Mouse (Mus musculus) adrenal gland, postnatal 14 days (tissue): ENCODE results near the gene Gm9887. TPM values are rescaled to one million over a fixed set of nuclear protein-coding genes. Genes with fewer than 3 reads are reported as not detected.

Experiments
- DNase-seq: peaks from one replicate; pipeline ENCODE4 v3.0.0; 2021; ENCODE audit warnings: mixed read lengths
- microRNA-seq, 2 experiments: library from miRNA; unstranded; fragments of <30 nt; microRNA quantifications; one replicate each; pipeline ENCODE4 v1.2.0; 2021
- total RNA-seq: library from RNA; stranded (reverse); gene quantifications from 2 replicates; pipeline ENCODE4 v1.2.3, GENCODE M21; 2021

Gene Gm9887
- total RNA-seq, 1 experiment from 2014 or later = 1.2 TPM

DNA sequence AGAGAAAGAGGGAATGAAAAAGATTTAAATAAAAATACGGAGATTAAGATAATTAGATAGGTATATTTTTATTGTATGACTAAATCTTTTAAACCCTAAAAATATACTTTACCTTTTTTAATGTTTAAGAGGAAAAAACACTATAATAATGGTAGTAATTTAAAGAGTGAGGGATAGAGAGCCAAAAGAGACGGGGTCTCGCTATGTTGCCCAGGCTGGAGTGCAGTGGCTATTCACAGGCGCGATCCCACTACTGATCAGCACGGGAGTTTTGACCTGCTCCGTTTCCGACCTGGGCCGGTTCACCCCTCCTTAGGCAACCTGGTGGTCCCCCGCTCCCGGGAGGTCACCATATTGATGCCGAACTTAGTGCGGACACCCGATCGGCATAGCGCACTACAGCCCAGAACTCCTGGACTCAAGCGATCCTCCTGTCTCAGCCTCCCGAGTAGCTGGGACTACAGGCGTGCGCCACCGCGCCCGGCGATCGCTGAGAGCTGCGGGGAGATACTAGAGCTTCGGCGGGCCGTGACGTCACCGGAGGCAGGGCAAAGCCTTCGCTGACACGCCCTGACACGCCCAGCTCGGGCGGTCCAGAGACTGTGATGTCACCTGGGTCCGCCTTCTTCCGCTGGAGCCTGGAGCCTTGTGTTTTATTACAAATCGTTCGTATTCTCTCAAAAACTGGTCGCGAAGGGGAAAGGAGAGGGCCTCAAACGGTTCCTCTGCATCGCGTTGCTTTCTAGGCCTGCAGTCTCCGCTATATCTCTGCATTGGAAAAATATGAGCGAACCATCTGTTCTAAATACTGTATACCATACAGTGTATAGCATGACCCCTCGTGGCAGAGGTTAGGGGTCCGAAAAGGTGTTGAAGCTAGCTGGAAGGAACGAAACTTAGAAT lies 11.0 kb downstream of the Gm9887 start:
- peak; percentile 100 for DNase-seq

DNA sequence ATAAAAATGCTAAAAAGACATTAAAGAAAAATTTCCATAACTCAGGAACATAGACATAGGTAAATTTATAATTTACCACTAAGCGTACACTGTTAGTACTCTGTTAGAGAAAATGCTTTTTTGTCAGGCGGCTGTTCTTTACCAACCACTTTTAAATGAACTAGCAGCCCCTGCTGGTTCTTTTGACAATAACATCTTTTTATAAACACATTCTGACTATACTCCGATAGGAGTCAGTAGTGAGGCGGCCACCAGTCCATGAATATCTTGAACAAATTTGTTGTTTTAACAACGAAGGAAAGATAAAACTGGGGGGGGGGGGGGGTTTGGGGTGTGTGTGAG lies 11.6 kb downstream of the Gm9887 start:
- peak; percentile 42 for DNase-seq

DNA sequence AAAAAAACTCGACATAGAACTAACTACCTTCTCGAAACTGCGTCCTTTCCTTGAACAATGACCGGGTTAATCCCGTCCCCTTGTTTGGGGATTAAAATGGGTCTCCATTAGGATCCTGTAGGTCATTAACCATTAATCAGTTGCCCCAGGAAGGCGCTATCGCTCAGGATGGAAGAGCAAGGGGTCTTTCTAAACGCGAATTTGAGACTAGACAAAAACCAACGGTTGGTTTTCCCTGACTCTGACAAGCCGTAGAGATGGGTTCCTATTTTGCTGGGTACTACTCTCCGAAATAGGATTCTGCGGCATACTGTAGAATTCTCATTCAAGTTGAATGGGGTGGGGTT lies 15.0 kb downstream of the Gm9887 start:
- DNase-seq = peak; percentile 14

DNA sequence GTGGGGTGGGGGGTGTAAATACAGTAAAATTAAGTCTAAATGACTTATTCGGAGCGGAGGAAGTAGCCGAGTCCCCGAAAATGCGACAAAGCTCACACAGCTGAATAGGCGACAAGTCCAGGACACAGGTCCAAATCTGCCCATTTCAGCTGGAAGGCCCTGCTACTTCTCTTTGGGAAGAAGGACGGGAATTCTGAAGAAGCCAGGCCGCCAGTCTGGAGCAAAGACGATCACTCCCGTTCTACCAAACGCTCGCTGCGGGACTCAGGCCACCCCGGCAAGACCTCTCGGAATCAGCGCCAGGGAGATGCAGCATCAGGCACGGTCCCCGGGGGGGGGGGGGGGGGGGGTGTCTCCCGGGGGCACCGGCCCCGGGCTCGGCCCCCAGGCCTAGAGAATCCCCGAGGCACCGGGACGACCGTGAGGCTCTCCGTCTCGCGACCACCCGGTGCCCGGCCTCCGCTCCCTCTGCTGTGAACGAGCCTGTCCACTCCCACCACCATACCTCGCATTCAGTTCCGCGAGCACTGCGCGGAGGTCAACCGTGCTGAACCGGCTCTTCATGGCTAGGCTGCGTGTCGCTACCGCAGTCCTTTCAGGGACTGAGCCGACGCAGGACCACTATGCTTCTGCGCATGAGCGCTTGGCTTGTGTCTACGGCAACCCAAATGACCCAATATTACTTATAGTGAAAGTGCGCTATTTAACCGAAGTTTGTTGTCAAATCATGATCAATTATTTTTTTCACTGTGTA lies 15.5 kb downstream of the Gm9887 start, which contains the start of gene Nemf:
TSS of gene Nemf (minus strand) at position 620 of the 754 bp plus-strand sequence.
- peak; percentile 91 for DNase-seq

GRCm38 (mm10) chr12:69351685-69352084 lies 20.6 kb downstream of the Gm9887 start:
- no peak for DNase-seq

DNA sequence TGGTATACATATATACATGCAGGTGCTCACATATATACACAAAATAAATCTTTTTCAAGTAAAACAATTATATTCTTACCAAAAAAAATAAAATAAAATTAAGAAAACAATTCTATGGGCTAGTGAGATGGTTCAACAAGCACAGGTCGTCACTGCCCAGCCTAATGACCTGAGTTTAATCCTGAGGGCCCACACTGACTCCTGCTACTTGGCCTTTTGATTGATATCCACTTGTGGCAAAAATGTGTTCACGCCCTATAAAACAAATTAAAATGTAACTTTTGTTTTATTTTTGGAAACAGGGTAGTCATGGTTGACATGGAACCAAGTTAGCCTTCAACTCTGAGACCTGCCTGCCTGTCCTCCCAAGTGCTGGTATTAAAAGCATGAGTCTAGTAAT lies 22.3 kb downstream of the Gm9887 start:
- no peak for DNase-seq

- peak; percentile 51 for DNase-seq
Measured at GRCm38 (mm10) chr12:69333547-69333946, 38.7 kb downstream of the Gm9887 start.

- no peak for DNase-seq
Measured at GRCm38 (mm10) chr12:69332147-69332546, 40.1 kb downstream of the Gm9887 start.

GRCm38 (mm10) chr12:69331187-69331586 lies 41.1 kb downstream of the Gm9887 start:
- DNase-seq = no peak

Small RNAs within 50 kb of the gene (microRNA-seq; reads per million reads assigned to microRNA genes)
- gene Gm47299 (0 to 0.43 reads per million in 2 experiments), gene Gm47305 (0 reads per million in 2 experiments)

Other genes starting within 250 kb of the Gm9887 start
- 1,456 and 1,768 TPM in 2 replicates for gene Rps29, start 213.3 kb downstream of the Gm9887 start, total RNA-seq
- 1.3 and 2.3 TPM in 2 replicates for gene Lrr1, start 203.6 kb downstream of the Gm9887 start, total RNA-seq
- 575 and 595 TPM in 2 replicates for gene Rpl36al, start 188.4 kb downstream of the Gm9887 start, total RNA-seq
- gene Mgat2, start 188.3 kb downstream of the Gm9887 start, total RNA-seq = 43.6 and 53.0 TPM in 2 replicates
- gene Gm49383, start 175.4 kb downstream of the Gm9887 start, total RNA-seq = 6.2 and 7.2 TPM in 2 replicates
- gene Dnaaf2, start 174.0 kb downstream of the Gm9887 start, total RNA-seq = 1.0 and 1.7 TPM in 2 replicates
- gene Gm49384, start 168.2 kb downstream of the Gm9887 start, total RNA-seq = 3.9 and 4.4 TPM in 2 replicates
- gene Pole2, start 144.3 kb downstream of the Gm9887 start, total RNA-seq = 5.3 and 5.7 TPM in 2 replicates
- gene Klhdc1, start 131.3 kb downstream of the Gm9887 start, total RNA-seq = 7.8 and 10.0 TPM in 2 replicates
- 55.6 and 67.7 TPM in 2 replicates for gene Klhdc2, start 75.8 kb downstream of the Gm9887 start, total RNA-seq
- 39.1 and 45.4 TPM in 2 replicates for gene Nemf, start 15.3 kb downstream of the Gm9887 start, total RNA-seq
- 111 and 117 TPM in 2 replicates for gene Arf6, start 308 bp downstream of the Gm9887 start, total RNA-seq
- gene Vcpkmt, start 210.6 kb upstream of the Gm9887 start, total RNA-seq = 8.9 and 12.5 TPM in 2 replicates